Mouse (Mus musculus): ENCODE data around the gene Oscp1.

Oscp1 gene

GRCm38 (mm10) chr4:126058134-126058996 is at the start of gene Oscp1:
Oscp1 (plus strand) TSS chr4:126058565.
- DNase-seq (ENCODE audit: low spot score): peak; percentile 83

GRCm38 (mm10) chr4:126017676-126018332 is 40.6 kb upstream of the Oscp1 start:
- DNase-seq (ENCODE audit: low spot score): no peak

- DNase-seq (ENCODE audit: low spot score): no peak
Observed at GRCm38 (mm10) chr4:126018966-126019538, 39.3 kb upstream of the Oscp1 start.

- DNase-seq (ENCODE audit: low spot score): no peak
Observed at GRCm38 (mm10) chr4:126024303-126024900, 34.0 kb upstream of the Oscp1 start, which contains the start of gene Csf3r. Csf3r (plus strand) TSS chr4:126024550.

GRCm38 (mm10) chr4:126025801-126026200 is 32.6 kb upstream of the Oscp1 start:
- DNase-seq (ENCODE audit: low spot score): no peak

- DNase-seq (ENCODE audit: low spot score): no peak
Observed at GRCm38 (mm10) chr4:126027980-126028379, 30.4 kb upstream of the Oscp1 start.

GRCm38 (mm10) chr4:126029042-126029441 is 29.3 kb upstream of the Oscp1 start:
- no peak for DNase-seq (ENCODE audit: low spot score)

- no peak for DNase-seq (ENCODE audit: low spot score)
Observed at GRCm38 (mm10) chr4:126030705-126031104, 27.7 kb upstream of the Oscp1 start.

GRCm38 (mm10) chr4:126035413-126035812 is 23.0 kb upstream of the Oscp1 start:
- no peak for DNase-seq (ENCODE audit: low spot score)

GRCm38 (mm10) chr4:126046851-126047585 is 11.3 kb upstream of the Oscp1 start, which contains the start of gene Mrps15:
Mrps15 (plus strand) TSS chr4:126046925.
- DNase-seq (ENCODE audit: low spot score): peak; percentile 65

GRCm38 (mm10) chr4:126051617-126052016 is 6.7 kb upstream of the Oscp1 start:
- no peak for DNase-seq (ENCODE audit: low spot score)

GRCm38 (mm10) chr4:126057207-126058133 is 895 bp upstream of the Oscp1 start:
- DNase-seq (ENCODE audit: low spot score): no peak

- no peak for DNase-seq (ENCODE audit: low spot score)
Observed at GRCm38 (mm10) chr4:126058997-126059362, 615 bp downstream of the Oscp1 start.

- DNase-seq (ENCODE audit: low spot score): no peak
Observed at GRCm38 (mm10) chr4:126062856-126063255, 4.5 kb downstream of the Oscp1 start.

GRCm38 (mm10) chr4:126065241-126065640 is 6.9 kb downstream of the Oscp1 start:
- no peak for DNase-seq (ENCODE audit: low spot score)

GRCm38 (mm10) chr4:126067401-126068077 is 9.2 kb downstream of the Oscp1 start:
- no peak for DNase-seq (ENCODE audit: low spot score)

GRCm38 (mm10) chr4:126068842-126069241 is 10.5 kb downstream of the Oscp1 start:
- DNase-seq (ENCODE audit: low spot score): no peak

- no peak for DNase-seq (ENCODE audit: low spot score)
Observed at GRCm38 (mm10) chr4:126077833-126078232, 19.5 kb downstream of the Oscp1 start.

GRCm38 (mm10) chr4:126079266-126079665 is 20.9 kb downstream of the Oscp1 start:
- no peak for DNase-seq (ENCODE audit: low spot score)

- no peak for DNase-seq (ENCODE audit: low spot score)
Observed at GRCm38 (mm10) chr4:126081601-126082000, 23.2 kb downstream of the Oscp1 start.

Data from ovary, postnatal 14 days (tissue).